Mouse (Mus musculus): ENCODE results near the gene Tmem80.
A peak's percentile ranks its signal among the peaks of the same experiment; 100 is the strongest.

GRCm38 (mm10) chr7:141338576-141339131, 11.1 kb downstream of the Tmem80 start, which contains the start of gene Eps8l2:
- TF ChIP-seq POLR2A (IDR thresholded peaks at IDR 0.05; ENCODE audit: insufficient read length, low read depth) (no peak), MYOD1 (IDR thresholded peaks at IDR 0.05; ENCODE audit: control insufficient read depth in 1 of 3, insufficient read length in 2 of 3, low read depth in 2 of 3) (peak in 2 of 3 experiments; percentile 38 to 58), REST (IDR thresholded peaks at IDR 0.05; ENCODE audit: insufficient read depth, insufficient read length) (no peak), MAX (IDR thresholded peaks at IDR 0.05; ENCODE audit: low read depth) (no peak), USF1 (IDR thresholded peaks at IDR 0.05; ENCODE audit: low read depth) (no peak), TCF12 (IDR thresholded peaks at IDR 0.05; ENCODE audit: insufficient read depth, poor library complexity, severe bottlenecking) (no peak), POLR2AphosphoS2 (IDR thresholded peaks at IDR 0.05; ENCODE audit: insufficient read length, low read depth) (no peak), MYOG (IDR thresholded peaks at IDR 0.05; ENCODE audit: control insufficient read depth in 1 of 3, insufficient read depth in 1 of 3, insufficient read length in 2 of 3, low read depth in 2 of 3) (peak in 2 of 3 experiments; percentile 24 to 82), TCF3 (IDR thresholded peaks at IDR 0.05; ENCODE audit: insufficient read length, low read depth) (no peak)

All from myocyte (in vitro differentiated cells).